Mouse (Mus musculus): ENCODE measurements around the gene Me3. TPM values are rescaled to one million over a fixed set of nuclear protein-coding genes. Genes with fewer than 3 reads are reported as not detected.

Me3 gene
- polyA plus RNA-seq, 1 experiment from 2014 or later, result 0.77 TPM

DNA sequence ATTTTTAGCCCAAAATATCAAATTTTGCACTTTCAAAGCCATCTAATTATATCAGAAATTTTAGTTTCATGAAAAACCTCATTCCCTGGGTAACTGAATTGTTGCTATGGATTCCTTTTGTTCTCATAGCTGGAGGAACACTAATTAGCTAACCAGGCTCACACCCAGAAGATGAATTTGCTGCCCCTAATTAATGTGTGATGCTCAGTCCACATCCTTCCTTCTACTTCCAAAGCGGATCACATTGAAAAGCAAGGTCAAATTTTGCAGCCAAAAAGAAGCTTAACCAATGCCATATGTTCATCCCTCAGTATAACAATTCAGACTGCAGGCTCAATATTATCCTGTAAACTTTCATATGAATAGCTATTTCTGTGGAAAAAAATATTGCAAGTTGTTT is 45.7 kb downstream of the Me3 start:
- WGBS, result 79% methylated on average over 1 of the region's 1 CpGs
- Histone ChIP-seq H3K27ac (ENCODE audit: low read depth, low read length) (no peak overlapping the region), H3K9ac (ENCODE audit: low read length) (no peak overlapping the region), H3K9me3 (ENCODE audit: control insufficient read depth, low read length) (no peaks in the 10 kb centered on the region), H3K4me2 (ENCODE audit: low read depth) (no peak overlapping the region), H3K4me1 (ENCODE audit: control insufficient read depth, insufficient read depth, low read length) (no peaks in the 10 kb centered on the region), H3K27me3 (ENCODE audit: control insufficient read depth, insufficient read depth, low read length) (no peaks in the 10 kb centered on the region), H3K4me3 (ENCODE audit: low read depth, low read length) (no peak overlapping the region), H3K36me3 (ENCODE audit: control insufficient read depth, insufficient read depth, low read length) (no peaks in the 10 kb centered on the region)
- DNase-seq (ENCODE audit: low spot score) (no peak), ATAC-seq (ENCODE audit: insufficient read depth, low FRiP score, low TSS enrichment) (no peak)

- Histone ChIP-seq H3K4me3 (ENCODE audit: low read depth, low read length) (no peak overlapping the region), H3K4me1 (ENCODE audit: control insufficient read depth, insufficient read depth, low read length) (no peaks in the 10 kb centered on the region), H3K4me2 (ENCODE audit: low read depth) (no peak overlapping the region), H3K9me3 (ENCODE audit: control insufficient read depth, low read length) (no peaks in the 10 kb centered on the region), H3K9ac (ENCODE audit: low read length) (no peak overlapping the region), H3K36me3 (ENCODE audit: control insufficient read depth, insufficient read depth, low read length) (no peaks in the 10 kb centered on the region), H3K27me3 (ENCODE audit: control insufficient read depth, insufficient read depth, low read length) (no peaks in the 10 kb centered on the region), H3K27ac (ENCODE audit: low read depth, low read length) (no peak overlapping the region)
- DNase-seq (ENCODE audit: low spot score) (no peak), ATAC-seq (ENCODE audit: insufficient read depth, low FRiP score, low TSS enrichment) (no peak)
- WGBS, result 87% methylated on average over 5 of the region's 5 CpGs
Measured at GRCm38 (mm10) chr7:89678719-89679118, 46.5 kb downstream of the Me3 start.

DNA sequence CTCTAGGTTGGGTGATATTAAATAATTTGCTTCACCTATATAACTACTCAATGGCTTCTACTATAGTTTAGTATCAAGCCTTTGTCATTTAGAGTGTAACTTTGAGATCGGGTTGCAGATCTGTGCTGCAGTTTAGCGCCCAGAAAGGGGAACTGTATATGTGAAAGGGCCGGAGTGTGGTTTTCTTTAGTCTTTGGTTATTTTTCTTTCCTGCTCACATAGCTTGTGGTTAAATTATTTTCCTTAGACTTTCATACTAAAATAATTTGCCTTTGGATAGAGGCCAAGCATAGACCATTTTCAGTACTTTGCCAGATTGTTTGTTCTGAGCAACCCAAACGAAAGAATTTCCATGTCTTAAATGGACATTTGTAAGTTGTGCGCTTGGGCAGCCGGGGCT is 46.9 kb downstream of the Me3 start:
- no peak for DNase-seq (ENCODE audit: low spot score)
- 88% methylated on average over 6 of the region's 6 CpGs for WGBS
- ATAC-seq (ENCODE audit: insufficient read depth, low FRiP score, low TSS enrichment), result no peak
- Histone ChIP-seq H3K4me1 (ENCODE audit: control insufficient read depth, insufficient read depth, low read length) (no peaks in the 10 kb centered on the region), H3K9ac (ENCODE audit: low read length) (no peak overlapping the region), H3K27ac (ENCODE audit: low read depth, low read length) (no peak overlapping the region), H3K36me3 (ENCODE audit: control insufficient read depth, insufficient read depth, low read length) (no peaks in the 10 kb centered on the region), H3K4me2 (ENCODE audit: low read depth) (no peak overlapping the region), H3K27me3 (ENCODE audit: control insufficient read depth, insufficient read depth, low read length) (no peaks in the 10 kb centered on the region), H3K4me3 (ENCODE audit: low read depth, low read length) (no peak overlapping the region), H3K9me3 (ENCODE audit: control insufficient read depth, low read length) (no peaks in the 10 kb centered on the region)

GRCm38 (mm10) chr7:89679621-89680140 is 47.5 kb downstream of the Me3 start:
- no peak overlapping the region for H3K9ac ChIP-seq (ENCODE audit: low read length)
- H3K4me3 ChIP-seq (ENCODE audit: low read depth, low read length), result no peak overlapping the region
- H3K4me2 ChIP-seq (ENCODE audit: low read depth), result no peak overlapping the region
- ATAC-seq (ENCODE audit: insufficient read depth, low FRiP score, low TSS enrichment), result no peak
- H3K9me3 ChIP-seq (ENCODE audit: control insufficient read depth, low read length), result no peaks in the 10 kb centered on the region
- no peaks in the 10 kb centered on the region for H3K36me3 ChIP-seq (ENCODE audit: control insufficient read depth, insufficient read depth, low read length)
- no peaks in the 10 kb centered on the region for H3K27me3 ChIP-seq (ENCODE audit: control insufficient read depth, insufficient read depth, low read length)
- DNase-seq (ENCODE audit: low spot score), result no peak
- no peaks in the 10 kb centered on the region for H3K4me1 ChIP-seq (ENCODE audit: control insufficient read depth, insufficient read depth, low read length)
- 63% methylated on average over 2 of the region's 2 CpGs for whole genome bisulfite sequencing
- no peak overlapping the region for H3K27ac ChIP-seq (ENCODE audit: low read depth, low read length)

DNA sequence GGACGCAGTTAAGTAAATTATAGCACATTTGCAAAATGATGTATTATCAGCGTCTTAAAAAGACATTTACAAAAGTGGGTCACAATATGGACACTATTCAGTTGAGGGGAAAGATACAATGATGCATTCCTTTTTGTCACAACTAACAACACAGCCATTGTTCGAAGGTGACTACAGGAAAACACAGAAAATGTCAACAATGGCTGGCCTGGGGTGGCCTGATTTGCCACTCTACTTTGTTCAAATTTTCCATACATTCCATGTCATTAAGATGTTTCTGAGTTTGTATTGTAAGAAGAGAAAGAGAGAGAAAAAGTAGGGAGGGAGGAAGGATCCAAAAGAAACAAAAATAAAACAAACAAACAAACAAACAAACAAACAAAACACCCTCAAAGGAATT is 48.7 kb downstream of the Me3 start:
- no peak overlapping the region for H3K4me3 ChIP-seq (ENCODE audit: low read depth, low read length)
- no peak overlapping the region for H3K4me2 ChIP-seq (ENCODE audit: low read depth)
- H3K9ac ChIP-seq (ENCODE audit: low read length), result no peak overlapping the region
- DNase-seq (ENCODE audit: low spot score) (no peak), ATAC-seq (ENCODE audit: insufficient read depth, low FRiP score, low TSS enrichment) (no peak)
- H3K27ac ChIP-seq (ENCODE audit: low read depth, low read length), result no peak overlapping the region
- H3K27me3 ChIP-seq (ENCODE audit: control insufficient read depth, insufficient read depth, low read length), result no peaks in the 10 kb centered on the region
- H3K9me3 ChIP-seq (ENCODE audit: control insufficient read depth, low read length), result no peaks in the 10 kb centered on the region
- H3K4me1 ChIP-seq (ENCODE audit: control insufficient read depth, insufficient read depth, low read length), result no peaks in the 10 kb centered on the region
- no peaks in the 10 kb centered on the region for H3K36me3 ChIP-seq (ENCODE audit: control insufficient read depth, insufficient read depth, low read length)
- WGBS, result 77% methylated on average over 3 of the region's 3 CpGs

DNA sequence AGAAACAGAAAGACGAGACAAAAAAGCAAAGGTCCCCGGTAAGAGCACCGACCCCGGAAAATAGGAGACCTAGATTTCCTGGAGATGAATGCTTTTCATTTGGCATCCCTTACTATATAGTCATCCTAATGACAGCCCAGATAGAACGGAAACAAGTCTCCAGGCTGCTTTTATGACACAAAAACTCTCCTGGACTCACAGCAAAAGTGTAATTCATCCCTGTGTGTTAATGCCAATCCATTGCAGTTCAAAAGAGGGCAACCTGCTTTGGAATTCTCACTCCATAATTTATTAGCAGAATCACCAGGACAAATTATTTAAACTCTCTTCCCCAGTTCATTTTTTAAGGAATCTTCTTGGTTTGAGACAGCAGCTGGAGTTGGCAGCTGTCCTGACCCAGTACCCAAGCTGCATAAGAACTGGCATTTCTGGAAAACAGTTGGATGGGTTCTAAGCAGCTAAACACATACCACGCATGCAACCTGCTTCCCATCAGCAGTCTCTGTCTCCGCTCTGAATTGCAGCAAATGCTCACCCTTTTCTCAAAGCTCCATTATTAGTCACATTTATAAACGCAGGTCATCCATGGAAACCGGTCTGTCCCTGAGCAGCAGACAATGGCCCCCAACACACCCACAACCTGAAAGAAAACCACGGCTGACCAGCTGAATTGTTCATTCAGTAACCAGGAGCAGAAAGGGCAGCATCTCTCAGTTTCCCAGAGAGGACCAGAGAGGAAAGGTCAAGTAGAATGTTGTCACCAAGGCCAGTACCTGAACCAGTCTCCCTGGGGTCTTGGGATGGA is 49.7 kb downstream of the Me3 start:
- 71% methylated on average over 10 of the region's 10 CpGs for WGBS
- DNase-seq (ENCODE audit: low spot score) (no peak), ATAC-seq (ENCODE audit: insufficient read depth, low FRiP score, low TSS enrichment) (no peak)
- H3K4me3 ChIP-seq (ENCODE audit: low read depth, low read length), result no peak overlapping the region
- no peak overlapping the region for H3K9ac ChIP-seq (ENCODE audit: low read length)
- H3K27me3 ChIP-seq (ENCODE audit: control insufficient read depth, insufficient read depth, low read length), result no peaks in the 10 kb centered on the region
- H3K4me2 ChIP-seq (ENCODE audit: low read depth), result no peak overlapping the region
- no peaks in the 10 kb centered on the region for H3K36me3 ChIP-seq (ENCODE audit: control insufficient read depth, insufficient read depth, low read length)
- no peaks in the 10 kb centered on the region for H3K4me1 ChIP-seq (ENCODE audit: control insufficient read depth, insufficient read depth, low read length)
- no peaks in the 10 kb centered on the region for H3K9me3 ChIP-seq (ENCODE audit: control insufficient read depth, low read length)
- no peak overlapping the region for H3K27ac ChIP-seq (ENCODE audit: low read depth, low read length)

DNA sequence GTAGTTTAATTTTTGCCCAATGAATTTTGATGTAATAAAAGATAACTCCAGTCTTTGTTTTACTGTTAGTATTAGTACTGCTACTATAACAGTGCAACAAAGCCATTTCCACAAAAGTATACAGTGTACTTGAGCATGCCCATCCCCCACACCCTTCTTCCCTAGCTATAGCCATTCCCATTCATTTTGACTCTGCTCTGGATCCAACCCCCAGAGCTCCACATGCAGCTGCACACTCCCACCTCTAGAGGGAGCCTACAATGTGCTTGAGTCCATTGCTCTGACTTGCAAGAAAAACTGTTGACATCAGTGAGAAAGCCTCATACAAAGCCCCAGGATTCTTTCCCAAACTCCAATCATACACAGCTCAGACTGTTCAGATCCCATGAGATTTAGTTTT is 66.0 kb downstream of the Me3 start:
- Histone ChIP-seq H3K4me3 (ENCODE audit: low read depth, low read length) (no peak overlapping the region), H3K4me1 (ENCODE audit: control insufficient read depth, insufficient read depth, low read length) (no peaks in the 10 kb centered on the region), H3K4me2 (ENCODE audit: low read depth) (no peak overlapping the region), H3K27me3 (ENCODE audit: control insufficient read depth, insufficient read depth, low read length) (no peaks in the 10 kb centered on the region), H3K27ac (ENCODE audit: low read depth, low read length) (no peak overlapping the region), H3K9ac (ENCODE audit: low read length) (no peak overlapping the region), H3K9me3 (ENCODE audit: control insufficient read depth, low read length) (no peaks in the 10 kb centered on the region), H3K36me3 (ENCODE audit: control insufficient read depth, insufficient read depth, low read length) (no peaks in the 10 kb centered on the region)
- peak; percentile 45 for ATAC-seq (ENCODE audit: insufficient read depth, low FRiP score, low TSS enrichment)
- no peak for DNase-seq (ENCODE audit: low spot score)

- Histone ChIP-seq H3K4me2 (ENCODE audit: low read depth) (no peak overlapping the region), H3K4me3 (ENCODE audit: low read depth, low read length) (no peak overlapping the region), H3K27me3 (ENCODE audit: control insufficient read depth, insufficient read depth, low read length) (no peaks in the 10 kb centered on the region), H3K9ac (ENCODE audit: low read length) (no peak overlapping the region), H3K27ac (ENCODE audit: low read depth, low read length) (no peak overlapping the region), H3K4me1 (ENCODE audit: control insufficient read depth, insufficient read depth, low read length) (no peaks in the 10 kb centered on the region), H3K9me3 (ENCODE audit: control insufficient read depth, low read length) (no peaks in the 10 kb centered on the region), H3K36me3 (ENCODE audit: control insufficient read depth, insufficient read depth, low read length) (no peaks in the 10 kb centered on the region)
- WGBS, result 65% methylated on average over 5 of the region's 5 CpGs
- ATAC-seq (ENCODE audit: insufficient read depth, low FRiP score, low TSS enrichment), result no peak
- DNase-seq (ENCODE audit: low spot score), result no peak
Measured at GRCm38 (mm10) chr7:89699668-89700350, 67.6 kb downstream of the Me3 start.

DNA sequence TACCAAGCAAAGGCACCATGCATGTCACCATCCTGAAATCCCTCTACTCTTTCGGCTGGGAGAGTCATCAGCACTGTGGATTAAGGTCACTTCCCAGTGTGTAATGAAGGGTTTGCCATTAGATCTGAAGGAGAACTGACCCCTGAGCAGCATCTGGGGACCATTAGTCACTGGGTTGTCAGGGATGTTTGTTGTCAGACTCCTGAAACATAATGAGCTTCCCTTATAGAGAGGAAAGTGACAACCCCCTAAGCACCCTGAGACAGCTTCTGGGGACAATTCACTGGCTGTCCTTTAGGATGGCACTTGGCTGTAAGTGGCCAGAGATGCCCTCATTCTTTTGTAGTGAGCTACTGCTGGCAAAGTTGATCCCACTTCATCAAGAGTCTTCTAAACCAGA is 68.3 kb downstream of the Me3 start:
- Histone ChIP-seq H3K4me2 (ENCODE audit: low read depth) (no peak overlapping the region), H3K9ac (ENCODE audit: low read length) (no peak overlapping the region), H3K27ac (ENCODE audit: low read depth, low read length) (no peak overlapping the region), H3K4me1 (ENCODE audit: control insufficient read depth, insufficient read depth, low read length) (no peaks in the 10 kb centered on the region), H3K9me3 (ENCODE audit: control insufficient read depth, low read length) (no peaks in the 10 kb centered on the region), H3K4me3 (ENCODE audit: low read depth, low read length) (no peak overlapping the region), H3K36me3 (ENCODE audit: control insufficient read depth, insufficient read depth, low read length) (no peaks in the 10 kb centered on the region), H3K27me3 (ENCODE audit: control insufficient read depth, insufficient read depth, low read length) (no peaks in the 10 kb centered on the region)
- no peak for ATAC-seq (ENCODE audit: insufficient read depth, low FRiP score, low TSS enrichment)
- no peak for DNase-seq (ENCODE audit: low spot score)
- 11% methylated on average over 1 of the region's 1 CpGs for WGBS
